Mouse (Mus musculus): ENCODE measurements around the gene Acacb.

DNA sequence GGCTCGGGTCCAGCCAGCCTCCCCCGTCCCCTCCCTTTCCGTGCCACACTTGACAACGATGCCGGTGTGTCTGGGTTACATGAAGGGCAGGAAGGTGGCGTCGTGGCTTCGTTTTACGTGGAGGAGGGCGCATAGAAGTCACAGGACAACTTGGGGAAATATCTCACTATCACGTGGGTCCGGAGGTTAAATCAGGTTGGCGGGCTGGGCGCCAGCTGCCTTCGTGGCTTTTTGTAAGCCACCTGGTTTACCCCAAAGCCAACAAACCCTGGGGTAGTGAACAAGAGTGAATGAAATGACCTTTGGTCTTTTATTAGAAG lies 14.9 kb upstream of the Acacb start:
- TF ChIP-seq CTCF (IDR thresholded peaks at IDR 0.05): no peak; the same call in 1 of the 2 replicates
- TF ChIP-seq EP300 (IDR thresholded peaks at IDR 0.05): no peak
